Mouse (Mus musculus) small intestine, adult 2 months (tissue): ENCODE measurements around the gene Fndc7.

ENCODE experiments used
- CTCF ChIP-seq: fragments of 200-500 bp; IDR thresholded peaks from 2 replicates; pipeline ENCODE4 v1.5.1; 2012; ENCODE audit warnings: low read depth, mild to moderate bottlenecking, control low read depth, inconsistent platforms, low read length, moderate library complexity, mixed read lengths; ENCODE audit not compliant: insufficient replicate concordance, insufficient read length; ENCODE audit errors: extremely low read depth
- POLR2A ChIP-seq: fragments of 200-500 bp; IDR thresholded peaks from 2 replicates; pipeline ENCODE4 v1.6.1; 2012; ENCODE audit warnings: low read depth, mild to moderate bottlenecking, control low read depth, inconsistent platforms, low read length, moderate library complexity

DNA sequence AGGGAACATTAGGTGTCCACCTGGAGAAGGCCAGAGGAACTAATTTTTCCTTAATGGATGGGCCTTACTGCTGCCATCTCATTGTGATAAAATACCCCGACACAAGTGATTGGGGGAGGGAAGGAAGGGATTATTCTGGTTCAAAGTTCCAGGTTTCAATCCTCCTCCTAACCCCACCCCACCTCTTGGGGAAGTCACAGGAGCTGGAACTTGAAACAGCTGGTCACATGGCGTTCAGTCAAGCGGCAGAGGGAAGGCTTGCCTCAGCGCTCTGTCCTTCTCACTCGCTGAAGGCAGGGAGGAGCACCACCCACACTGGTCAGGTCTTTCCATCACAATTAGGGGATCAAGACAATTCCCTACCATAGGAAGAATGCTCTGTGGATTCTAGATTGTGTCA is 48.9 kb upstream of the Fndc7 start:
- TF ChIP-seq CTCF: no peak
- TF ChIP-seq POLR2A: no peak
